Mouse (Mus musculus): ENCODE data around the gene Epgn.

DNA sequence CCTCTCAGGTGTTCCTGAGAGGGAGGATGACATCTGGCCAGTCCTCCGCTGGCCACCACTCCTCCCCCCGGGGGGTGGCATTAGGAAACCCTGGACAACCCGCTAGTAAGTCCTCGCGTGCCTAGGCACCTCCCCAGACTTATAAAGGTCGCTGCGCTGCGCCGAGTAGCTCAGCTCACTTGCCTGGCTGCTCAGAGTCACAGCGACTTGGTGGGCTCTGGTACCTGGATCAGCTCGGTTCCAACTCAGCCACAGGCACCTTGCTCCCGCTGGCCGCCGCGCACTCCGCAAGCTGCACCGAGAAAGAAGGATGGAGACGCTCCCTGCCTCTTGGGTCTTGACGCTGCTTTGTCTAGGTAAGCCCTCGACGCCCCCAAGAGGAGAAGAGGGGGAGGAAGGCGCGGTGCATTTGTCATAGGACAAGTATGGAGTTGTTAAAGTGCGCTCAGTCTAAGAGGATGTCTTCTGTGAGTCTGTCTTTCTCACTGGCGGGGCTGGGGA, 47.2 kb downstream of the Epgn start, which contains the start of gene Ereg:
- TF ChIP-seq CTCF (IDR thresholded peaks at IDR 0.05; ENCODE audit: extremely low read depth, insufficient read length, insufficient replicate concordance, low read depth, low read length) (no peak), POLR2A (IDR thresholded peaks at IDR 0.05; ENCODE audit: low read depth, low read length) (peak; percentile 12; the same call in 1 of the 2 replicates)
